Mouse (Mus musculus): ENCODE data around the gene Fkbp4. TPM values are rescaled to one million over a fixed set of nuclear protein-coding genes. Genes with fewer than 3 reads are reported as not detected.

Fkbp4 gene
- total and polyA plus RNA-seq, 3 experiments = 144 to 369 (median 265) TPM

GRCm38 (mm10) chr6:128467298-128467697 is 28.8 kb upstream of the Fkbp4 start:
- H3K4me1 ChIP-seq (ENCODE audit: insufficient read depth, low read depth, low read length) = no peaks in the 10 kb centered on the region
- ATAC-seq (ENCODE audit: extremely low read depth, insufficient number of reproducible peaks, low FRiP score, poor library complexity, severe bottlenecking) (no peak), DNase-seq (ENCODE audit: low spot score) (no peak)
- H3K4me3 ChIP-seq (ENCODE audit: low read depth, low read length) = no peak overlapping the region
- H3K36me3 ChIP-seq (replicated peaks) = no peaks in the 10 kb centered on the region
- TF ChIP-seq GATA2 (IDR thresholded peaks at IDR 0.05; ENCODE audit: borderline replicate concordance, low read depth, low read length) (no peak), TAL1 (conservative IDR thresholded peaks at IDR 0.05; ENCODE audit: low read depth, low read length) (no peak), CTCF (IDR thresholded peaks at IDR 0.05; ENCODE audit: low read depth, low read length) (no peak), POLR2AphosphoS5 (IDR thresholded peaks at IDR 0.05; ENCODE audit: insufficient replicate concordance, low read depth, low read length) (no peak), GATA1 (IDR thresholded peaks at IDR 0.05; ENCODE audit: borderline replicate concordance, low read length) (no peak)
- no peaks in the 10 kb centered on the region for H3K27me3 ChIP-seq (ENCODE audit: insufficient read depth, low read length)
- H3K9me3 ChIP-seq (replicated peaks) = peaks cover 8% of the 10 kb centered on the region

GRCm38 (mm10) chr6:128466563-128466962 is 28.1 kb upstream of the Fkbp4 start:
- Histone ChIP-seq H3K9me3 (replicated peaks) (peaks cover 8% of the 10 kb centered on the region), H3K4me3 (ENCODE audit: low read depth, low read length) (no peak overlapping the region), H3K36me3 (replicated peaks) (no peaks in the 10 kb centered on the region), H3K4me1 (ENCODE audit: insufficient read depth, low read depth, low read length) (no peaks in the 10 kb centered on the region), H3K27me3 (ENCODE audit: insufficient read depth, low read length) (no peaks in the 10 kb centered on the region)
- ATAC-seq (ENCODE audit: extremely low read depth, insufficient number of reproducible peaks, low FRiP score, poor library complexity, severe bottlenecking) (no peak), DNase-seq (ENCODE audit: low spot score) (no peak)
- TF ChIP-seq CTCF (IDR thresholded peaks at IDR 0.05; ENCODE audit: low read depth, low read length) = no peak
- no peak for TF ChIP-seq POLR2AphosphoS5 (IDR thresholded peaks at IDR 0.05; ENCODE audit: insufficient replicate concordance, low read depth, low read length)
- TF ChIP-seq GATA2 (IDR thresholded peaks at IDR 0.05; ENCODE audit: borderline replicate concordance, low read depth, low read length) = no peak
- no peak for TF ChIP-seq TAL1 (conservative IDR thresholded peaks at IDR 0.05; ENCODE audit: low read depth, low read length)
- no peak for TF ChIP-seq GATA1 (IDR thresholded peaks at IDR 0.05; ENCODE audit: borderline replicate concordance, low read length)

GRCm38 (mm10) chr6:128466043-128466442 is 27.6 kb upstream of the Fkbp4 start:
- no peak overlapping the region for H3K4me3 ChIP-seq (ENCODE audit: low read depth, low read length)
- H3K27me3 ChIP-seq (ENCODE audit: insufficient read depth, low read length) = no peaks in the 10 kb centered on the region
- peaks cover 8% of the 10 kb centered on the region for H3K9me3 ChIP-seq (replicated peaks)
- H3K36me3 ChIP-seq (replicated peaks) = no peaks in the 10 kb centered on the region
- H3K4me1 ChIP-seq (ENCODE audit: insufficient read depth, low read depth, low read length) = no peaks in the 10 kb centered on the region
- ATAC-seq (ENCODE audit: extremely low read depth, insufficient number of reproducible peaks, low FRiP score, poor library complexity, severe bottlenecking) (no peak), DNase-seq (ENCODE audit: low spot score) (no peak)
- TF ChIP-seq CTCF (IDR thresholded peaks at IDR 0.05; ENCODE audit: low read depth, low read length) (no peak), TAL1 (conservative IDR thresholded peaks at IDR 0.05; ENCODE audit: low read depth, low read length) (no peak), POLR2AphosphoS5 (IDR thresholded peaks at IDR 0.05; ENCODE audit: insufficient replicate concordance, low read depth, low read length) (no peak), GATA2 (IDR thresholded peaks at IDR 0.05; ENCODE audit: borderline replicate concordance, low read depth, low read length) (no peak), GATA1 (IDR thresholded peaks at IDR 0.05; ENCODE audit: borderline replicate concordance, low read length) (no peak)

- no peak for DNase-seq (ENCODE audit: low spot score)
- no peak overlapping the region for H3K4me3 ChIP-seq (ENCODE audit: low read depth, low read length)
- no peaks in the 10 kb centered on the region for H3K27me3 ChIP-seq (ENCODE audit: insufficient read depth, low read length)
- H3K4me1 ChIP-seq (ENCODE audit: insufficient read depth, low read depth, low read length) = no peaks in the 10 kb centered on the region
- H3K36me3 ChIP-seq (replicated peaks) = no peaks in the 10 kb centered on the region
- H3K9me3 ChIP-seq (replicated peaks) = peaks cover 6% of the 10 kb centered on the region
- no peak for ATAC-seq (ENCODE audit: extremely low read depth, insufficient number of reproducible peaks, low FRiP score, poor library complexity, severe bottlenecking)
- TF ChIP-seq POLR2AphosphoS5 (IDR thresholded peaks at IDR 0.05; ENCODE audit: insufficient replicate concordance, low read depth, low read length) (no peak), CTCF (IDR thresholded peaks at IDR 0.05; ENCODE audit: low read depth, low read length) (no peak), TAL1 (conservative IDR thresholded peaks at IDR 0.05; ENCODE audit: low read depth, low read length) (no peak), GATA1 (IDR thresholded peaks at IDR 0.05; ENCODE audit: borderline replicate concordance, low read length) (no peak), GATA2 (IDR thresholded peaks at IDR 0.05; ENCODE audit: borderline replicate concordance, low read depth, low read length) (no peak)
These were observed 26.5 kb upstream of the Fkbp4 start for GRCm38 (mm10) chr6:128464996-128465395.

- ATAC-seq (ENCODE audit: extremely low read depth, insufficient number of reproducible peaks, low FRiP score, poor library complexity, severe bottlenecking) (no peak), DNase-seq (ENCODE audit: low spot score) (no peak)
- no peaks in the 10 kb centered on the region for H3K27me3 ChIP-seq (ENCODE audit: insufficient read depth, low read length)
- no peak overlapping the region for H3K4me3 ChIP-seq (ENCODE audit: low read depth, low read length)
- no peaks in the 10 kb centered on the region for H3K4me1 ChIP-seq (ENCODE audit: insufficient read depth, low read depth, low read length)
- H3K9me3 ChIP-seq (replicated peaks) = no peaks in the 10 kb centered on the region
- no peaks in the 10 kb centered on the region for H3K36me3 ChIP-seq (replicated peaks)
- TF ChIP-seq GATA2 (IDR thresholded peaks at IDR 0.05; ENCODE audit: borderline replicate concordance, low read depth, low read length) (no peak), GATA1 (IDR thresholded peaks at IDR 0.05; ENCODE audit: borderline replicate concordance, low read length) (no peak), TAL1 (conservative IDR thresholded peaks at IDR 0.05; ENCODE audit: low read depth, low read length) (no peak)
These were observed 23.1 kb upstream of the Fkbp4 start for GRCm38 (mm10) chr6:128461606-128462005.

- TF ChIP-seq CTCF (IDR thresholded peaks at IDR 0.05; ENCODE audit: low read depth, low read length) (no peak), TAL1 (conservative IDR thresholded peaks at IDR 0.05; ENCODE audit: low read depth, low read length) (no peak), GATA1 (IDR thresholded peaks at IDR 0.05; ENCODE audit: borderline replicate concordance, low read length) (no peak), POLR2AphosphoS5 (IDR thresholded peaks at IDR 0.05; ENCODE audit: insufficient replicate concordance, low read depth, low read length) (no peak), GATA2 (IDR thresholded peaks at IDR 0.05; ENCODE audit: borderline replicate concordance, low read depth, low read length) (no peak)
- Histone ChIP-seq H3K4me3 (ENCODE audit: low read depth, low read length) (no peak overlapping the region), H3K9me3 (replicated peaks) (no peaks in the 10 kb centered on the region), H3K4me1 (ENCODE audit: insufficient read depth, low read depth, low read length) (no peaks in the 10 kb centered on the region), H3K36me3 (replicated peaks) (no peaks in the 10 kb centered on the region), H3K27me3 (ENCODE audit: insufficient read depth, low read length) (no peaks in the 10 kb centered on the region)
- no peak for ATAC-seq (ENCODE audit: extremely low read depth, insufficient number of reproducible peaks, low FRiP score, poor library complexity, severe bottlenecking)
- no peak for DNase-seq (ENCODE audit: low spot score)
These were observed 22.4 kb upstream of the Fkbp4 start for GRCm38 (mm10) chr6:128460729-128461503.

Data from G1E (cell line).